Mouse (Mus musculus): Measurements from ENCODE around the gene Rps3.

DNA sequence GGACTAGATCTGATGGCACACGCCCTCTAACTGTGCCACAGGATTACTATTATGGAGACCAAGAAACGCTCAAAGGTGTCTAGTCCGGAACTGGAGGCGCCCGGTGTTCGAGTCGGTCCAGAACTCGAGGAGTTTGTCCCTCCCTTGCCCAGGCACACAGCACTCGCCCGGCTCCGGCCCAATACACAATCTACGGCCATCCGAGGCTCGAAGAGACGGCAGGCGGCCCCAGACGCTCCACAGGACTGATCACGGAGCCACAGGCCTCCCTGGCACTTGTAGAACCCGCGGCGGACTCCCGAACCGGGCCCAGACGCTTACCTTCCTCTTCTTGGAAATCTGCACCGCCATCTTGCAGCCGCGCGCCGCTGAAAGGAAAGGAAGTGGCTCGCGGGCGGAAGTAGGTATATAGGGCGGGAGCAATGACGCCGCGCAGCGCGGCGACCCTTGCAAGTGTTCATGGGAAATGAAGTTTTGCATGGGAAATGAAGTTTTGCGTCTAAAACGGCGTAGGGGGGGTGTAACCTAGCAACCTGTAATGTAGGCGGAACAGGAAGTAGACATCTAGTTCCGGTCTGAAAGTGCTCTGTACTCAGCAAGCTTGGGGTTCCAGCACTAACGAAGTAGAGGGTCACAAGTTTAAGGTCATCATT, at the start of gene Rps3:
- TF ChIP-seq POLR2A (IDR thresholded peaks at IDR 0.05; ENCODE audit: borderline replicate concordance, control insufficient read depth, low read depth, low read length), result peak; percentile 91; the same call in 1 of the 2 replicates
- TF ChIP-seq CTCF (IDR thresholded peaks at IDR 0.05; ENCODE audit: control insufficient read depth, insufficient read depth, low read length), result no peak

All from bone marrow, adult 2 months (tissue).